ENCODE assay signal across 7 mouse cellular contexts in genomic region chr4:102759095-102759890, GRCm38 (mm10). TPM values are rescaled to one million over a fixed set of nuclear protein-coding genes. Genes with fewer than 3 reads are reported as not detected.
DNase-seq lines count a peak whose midpoint lies in the region; ATAC-seq and TF ChIP-seq lines count a peak whose summit lies in the region.

No protein-coding gene starts in this region.

- peaks cover 5% of the 10 kb centered on the region; the same call in 1 of the 2 replicates for H3K4me1 ChIP-seq in cortical plate, adult 2 months (ENCODE audit: control insufficient read depth, insufficient read depth, low read length)
- 0 out of 2 replicates have a peak, but pooled peaks cover 3% of the 10 kb centered on the region for H3K4me1 ChIP-seq in intestine, embryonic 16.5 days (ENCODE audit: control insufficient read depth, insufficient read depth, low read length)
- no peaks in the 10 kb centered on the region for H3K4me1 ChIP-seq in stomach, embryonic 14.5 days (ENCODE audit: control insufficient read depth, insufficient read depth, low read length)

- 0 out of 2 replicates have a peak, but pooled peaks have one; percentile 27 for TF ChIP-seq POLR2A in cortical plate, adult 2 months (IDR thresholded peaks at IDR 0.05; ENCODE audit: extremely low read depth, insufficient read depth, low read length)

- H3K4me2 ChIP-seq in intestine, embryonic 16.5 days (ENCODE audit: low read depth, low read length): peak overlapping the region; percentile 99
- peak overlapping the region; percentile 91 for H3K4me2 ChIP-seq in stomach, embryonic 14.5 days (replicated peaks; ENCODE audit: low read depth, low read length)

- H3K27ac ChIP-seq in cortical plate, adult 2 months (ENCODE audit: insufficient read depth, low read length): peak overlapping the region; percentile 94
- peak overlapping the region; percentile 68; the same call in 1 of the 2 replicates for H3K27ac ChIP-seq in intestine, embryonic 16.5 days (ENCODE audit: low read length)
- H3K27ac ChIP-seq in stomach, embryonic 14.5 days (ENCODE audit: low read length): peak overlapping the region; percentile 39; the same call in 1 of the 2 replicates

- no peaks in the 10 kb centered on the region for H3K27me3 ChIP-seq in intestine, embryonic 16.5 days (replicated peaks; ENCODE audit: control insufficient read depth, insufficient read depth, low read length)
- no peaks in the 10 kb centered on the region for H3K27me3 ChIP-seq in stomach, embryonic 14.5 days (ENCODE audit: control insufficient read depth, insufficient read depth, low read length)

- H3K9me3 ChIP-seq in intestine, embryonic 16.5 days (ENCODE audit: control insufficient read depth, low read length): no peaks in the 10 kb centered on the region
- H3K9me3 ChIP-seq in stomach, embryonic 14.5 days (ENCODE audit: control insufficient read depth, low read depth, low read length): no peaks in the 10 kb centered on the region

- no peaks in the 10 kb centered on the region for H3K36me3 ChIP-seq in intestine, embryonic 16.5 days (ENCODE audit: control insufficient read depth, insufficient read depth, low read length)
- no peaks in the 10 kb centered on the region for H3K36me3 ChIP-seq in stomach, embryonic 14.5 days (ENCODE audit: control insufficient read depth, insufficient read depth, low read length)

- peak overlapping the region; percentile 57 for H3K4me3 ChIP-seq in cortical plate, adult 2 months (ENCODE audit: insufficient read depth, low read length)
- peak overlapping the region; percentile 49 for H3K4me3 ChIP-seq in intestine, embryonic 16.5 days (ENCODE audit: low read length)
- peak overlapping the region; percentile 44 for H3K4me3 ChIP-seq in stomach, embryonic 14.5 days (ENCODE audit: low read depth, low read length)

- TF ChIP-seq CTCF in cortical plate, adult 2 months (IDR thresholded peaks at IDR 0.05; ENCODE audit: extremely low read depth, insufficient read depth, low read length): no peak

- peak; percentile 15 to 17 for DNase-seq in adrenal gland, postnatal 36 days
- peak; percentile 25 for DNase-seq in gastrocnemius, postnatal 14 days
- DNase-seq in left cerebral cortex, postnatal 36 days (ENCODE audit: low spot score in 2 of 2): peak; percentile 68 to 78

- H3K9ac ChIP-seq in intestine, embryonic 16.5 days (ENCODE audit: low read depth, low read length): peak overlapping the region; percentile 74
- H3K9ac ChIP-seq in stomach, embryonic 14.5 days (replicated peaks; ENCODE audit: low read depth, low read length): peak overlapping the region; percentile 41; the same call in 1 of the 2 replicates

- intact Hi-C loops in gastrocnemius, postnatal 14 days (cut with DNase I; ENCODE audit: low total_unique reads): no loop called here
- intact Hi-C loops in left cerebral cortex, postnatal 36 days (cut with DNase I): no loop called here

- peak; percentile 63 for ATAC-seq in intestine, embryonic 16.5 days
- ATAC-seq in megakaryocyte progenitor cell, adult 5-6 weeks (replicated peaks; ENCODE audit: poor library complexity): peak; percentile 35
- peak; percentile 57; the same call in 1 of the 2 replicates for ATAC-seq in stomach, embryonic 14.5 days (ENCODE audit: insufficient number of reproducible peaks, insufficient read depth, low FRiP score, low read depth)

- 2% methylated on average over 41 of the region's 41 CpGs for WGBS in intestine, embryonic 16.5 days
- under 1% methylated on average over 41 of the region's 41 CpGs for WGBS in stomach, embryonic 14.5 days

RNA-seq across cellular contexts. Expression of gene Sgip1, which starts 18.2 kb away (rescaled TPM):
- 1 to 10 TPM; 4.9 to 8.5 TPM for total RNA-seq in adrenal gland, postnatal 36 days (2021)
- 67.4 and 67.5 TPM in 2 replicates for polyA plus RNA-seq in cortical plate, adult 2 months (2012; rRNA removed)
- total RNA-seq in gastrocnemius, postnatal 14 days (2021): 1 to 10 TPM; 1.0 to 1.4 TPM
- 8.3 and 8.8 TPM in 2 replicates for polyA plus RNA-seq in intestine, embryonic 16.5 days (2015; fragmentation: Nextera tagmentation; extraction: Ambion mirVana)
- total RNA-seq in left cerebral cortex, postnatal 36 days (2021): 100 to 1,000 TPM; 280 to 316 TPM
- total RNA-seq in megakaryocyte progenitor cell, adult 5-6 weeks (2015): 4.2 and 4.6 TPM in 2 replicates
- 4.2 and 5.3 TPM in 2 replicates for total RNA-seq in megakaryocyte progenitor cell, adult 5-6 weeks (2017)
- polyA plus RNA-seq in stomach, embryonic 14.5 days (2014; fragmentation: Nextera tagmentation; extraction: Ambion mirVana): 10.4 and 12.2 TPM in 2 replicates

Comparison
In these comparisons a context has a peak if more than half of its experiments do, and no peak if none do; other contexts are left out.
1. Peak in every context shown above with its lines: DNase-seq, ATAC-seq, H3K4me3 ChIP-seq and H3K27ac ChIP-seq.
2. DNase-seq: peak in every context shown above with its lines; median percentile 73 in left cerebral cortex, postnatal 36 days; 25 in gastrocnemius, postnatal 14 days; 16 in adrenal gland, postnatal 36 days.
3. H3K27ac ChIP-seq: peak in every context shown above with its lines; median percentile 94 in cortical plate, adult 2 months; 68 in intestine, embryonic 16.5 days; 39 in stomach, embryonic 14.5 days.
4. RNA of gene Sgip1, which starts 18.2 kb away (total RNA-seq): 280 to 316 TPM in left cerebral cortex, postnatal 36 days; 4.9 to 8.5 TPM in adrenal gland, postnatal 36 days, 4.2 to 5.3 TPM in megakaryocyte progenitor cell, adult 5-6 weeks and 1.0 to 1.4 TPM in gastrocnemius, postnatal 14 days; every median in the first group is over 10 times any median in the second.